Mouse (Mus musculus): Measurements from ENCODE around the gene Cttnbp2nl.

- TF ChIP-seq POLR2A (IDR thresholded peaks at IDR 0.05; ENCODE audit: low read depth, low read length), result no peak
- no peak for TF ChIP-seq CTCF (conservative IDR thresholded peaks at IDR 0.05; ENCODE audit: insufficient read depth, insufficient read length, low read depth, low read length)
These were observed 9.0 kb upstream of the Cttnbp2nl start for GRCm38 (mm10) chr3:105061991-105062390.

All from kidney, adult 2 months (tissue).